16 mouse cellular contexts compared by ENCODE assay signal in the genomic region with DNA sequence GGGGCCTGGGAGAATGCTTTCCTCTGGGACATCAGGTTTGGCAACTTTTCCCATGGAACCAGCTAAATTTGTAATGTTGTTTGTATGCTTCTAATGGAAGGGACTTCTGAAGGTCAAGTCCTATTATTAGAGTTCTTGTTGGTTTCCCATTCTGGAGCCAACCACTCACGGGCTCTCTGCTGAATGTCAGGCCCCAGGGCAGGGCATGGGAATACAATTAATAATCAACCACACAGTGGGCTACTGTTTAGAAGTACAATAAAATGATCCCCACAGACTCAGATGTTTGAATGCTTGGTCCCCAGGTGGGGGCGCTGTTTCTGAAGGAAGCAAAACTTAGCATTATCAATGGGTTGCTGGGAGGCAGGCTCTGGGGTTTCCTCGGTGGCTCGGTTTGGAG.
"Had no signal": no experiment of that assay in that cellular context is flagged by ENCODE, and none has a peak within 500 bp of the region (broad histone marks: within the 10 kb centered on the region; RNA-seq: fewer than 3 reads in every experiment).

No protein-coding gene starts in this region.

- H3K27ac ChIP-seq: intestine, embryonic 15.5 days; left cerebral cortex, adult 2 months; limb, embryonic 10.5 days; liver, embryonic 15.5 days; midbrain, embryonic 10.5 days; neural tube, embryonic 15.5 days; stomach, embryonic 15.5 days had no signal

- H3K27me3 ChIP-seq: intestine, embryonic 15.5 days; liver, embryonic 15.5 days; neural tube, embryonic 15.5 days; stomach, embryonic 15.5 days had no signal

- H3K9me3 ChIP-seq: intestine, embryonic 15.5 days; limb, embryonic 10.5 days; midbrain, embryonic 10.5 days; neural tube, embryonic 15.5 days; stomach, embryonic 15.5 days had no signal

- H3K4me1 ChIP-seq: intestine, embryonic 15.5 days; limb, embryonic 10.5 days; liver, embryonic 15.5 days; stomach, embryonic 15.5 days had no signal

- H3K9ac ChIP-seq: intestine, embryonic 15.5 days; liver, embryonic 15.5 days; neural tube, embryonic 15.5 days; stomach, embryonic 15.5 days had no signal

- ATAC-seq: intestine, embryonic 15.5 days; lung, postnatal 0 days had no signal

- H3K4me3 ChIP-seq: intestine, embryonic 15.5 days; left cerebral cortex, adult 2 months; limb, embryonic 10.5 days; liver, embryonic 15.5 days; midbrain, embryonic 10.5 days; myocyte; neural tube, embryonic 15.5 days; stomach, embryonic 15.5 days had no signal

- H3K36me3 ChIP-seq: intestine, embryonic 15.5 days; limb, embryonic 10.5 days; liver, embryonic 15.5 days; midbrain, embryonic 10.5 days; neural tube, embryonic 15.5 days; stomach, embryonic 15.5 days had no signal

- H3K4me2 ChIP-seq: intestine, embryonic 15.5 days; liver, embryonic 11.5 days; liver, embryonic 15.5 days; neural tube, embryonic 15.5 days; stomach, embryonic 15.5 days had no signal

- DNase-seq: lung, adult 2 months; lung, postnatal 36 days; midbrain, embryonic 14.5 days; right cerebral cortex, adult 18-20 months; thymus, adult 2 months; thymus, postnatal 25 days had no signal
